Comparison of ENCODE assay signal across 8 mouse cellular contexts in the genomic region with DNA sequence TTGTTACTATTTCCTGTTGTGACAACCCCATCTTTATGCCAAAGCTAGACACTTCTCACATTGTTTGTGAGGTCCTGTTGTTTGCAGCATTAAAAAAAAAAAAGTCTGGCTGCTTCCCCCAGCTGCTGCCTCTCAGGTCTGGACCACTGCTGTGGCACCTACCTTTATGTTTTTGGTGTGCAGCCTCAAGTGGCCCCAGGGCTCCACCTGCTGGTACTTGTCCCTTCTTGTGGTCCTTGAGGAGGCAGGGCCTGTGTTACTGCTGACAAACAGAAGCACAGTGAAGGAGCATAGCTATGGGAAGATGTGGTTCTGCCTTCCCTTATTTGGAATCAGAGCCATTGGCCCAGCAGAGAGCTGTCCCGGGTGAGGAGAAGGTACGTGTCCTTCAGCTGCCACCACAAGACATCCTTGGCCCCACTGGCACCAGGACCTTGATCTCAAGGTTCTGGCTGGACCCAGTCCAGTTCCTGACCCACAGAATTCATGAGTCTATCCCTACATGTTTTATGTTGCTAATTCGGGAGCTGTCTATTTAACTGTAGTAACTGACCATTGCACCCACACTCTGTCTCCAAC. TPM values are rescaled to one million over a fixed set of nuclear protein-coding genes. Genes with fewer than 3 reads are reported as not detected.
A peak's percentile ranks its signal among the peaks of the same experiment; 100 is the strongest.
DNase-seq lines count a peak whose midpoint lies in the region; ATAC-seq and TF ChIP-seq lines count a peak whose summit lies in the region.
"Had no signal": no experiment of that assay in that cellular context is flagged by ENCODE, and none has a peak within 500 bp of the region (broad histone marks: within the 10 kb centered on the region; RNA-seq: fewer than 3 reads in every experiment).

No protein-coding gene starts in this region.

- H3K9ac ChIP-seq in liver, adult 2 months (ENCODE audit: low read depth, low read length) = no peak overlapping the region
- no peak overlapping the region for H3K9ac ChIP-seq in liver, embryonic 12.5 days
- no peak overlapping the region for H3K9ac ChIP-seq in midbrain, postnatal 0 days (replicated peaks; ENCODE audit: low read length, poor library complexity, severe bottlenecking)
- H3K9ac ChIP-seq: liver, embryonic 15.5 days had no signal

- no peaks in the 10 kb centered on the region for H3K9me3 ChIP-seq in liver, embryonic 12.5 days (replicated peaks)
- H3K9me3 ChIP-seq in midbrain, postnatal 0 days (ENCODE audit: low read length) = no peaks in the 10 kb centered on the region
- H3K9me3 ChIP-seq: liver, embryonic 15.5 days had no signal

- H3K36me3 ChIP-seq in liver, adult 2 months (ENCODE audit: control insufficient read depth, insufficient read depth, low read length) = no peaks in the 10 kb centered on the region
- H3K36me3 ChIP-seq in liver, embryonic 12.5 days = no peaks in the 10 kb centered on the region
- H3K36me3 ChIP-seq in midbrain, postnatal 0 days (ENCODE audit: insufficient read depth, low read length) = no peaks in the 10 kb centered on the region
- H3K36me3 ChIP-seq: liver, embryonic 15.5 days had no signal

- 0 out of 2 replicates have a peak, but pooled peaks cover 3% of the 10 kb centered on the region for H3K27me3 ChIP-seq in liver, adult 2 months (ENCODE audit: control insufficient read depth, insufficient read depth, low read length)
- H3K27me3 ChIP-seq in liver, embryonic 12.5 days (replicated peaks) = peaks cover 41% of the 10 kb centered on the region
- no peaks in the 10 kb centered on the region for H3K27me3 ChIP-seq in midbrain, postnatal 0 days (ENCODE audit: insufficient read depth, low read length)

- no peak for TF ChIP-seq POLR2A in liver, adult 2 months (IDR thresholded peaks at IDR 0.05; ENCODE audit: extremely low read depth, insufficient read depth, low read length)
- no peak for TF ChIP-seq POLR2A in bone marrow macrophage, adult 2 months (IDR thresholded peaks at IDR 0.05; ENCODE audit: borderline replicate concordance, low read depth, low read length)

- TF ChIP-seq CTCF in liver, adult 2 months (IDR thresholded peaks at IDR 0.05; ENCODE audit: low read depth, low read length) = peak; percentile 54
- peak; percentile 26; the same call in 1 of the 2 replicates for TF ChIP-seq CTCF in bone marrow macrophage, adult 2 months (IDR thresholded peaks at IDR 0.05; ENCODE audit: low read depth, low read length)
- TF ChIP-seq CTCF in midbrain, postnatal 0 days (IDR thresholded peaks at IDR 0.05) = peak; percentile 66

- H3K79me2 ChIP-seq in liver, adult 2 months (ENCODE audit: control insufficient read depth, insufficient read depth, low read length) = no peaks in the 10 kb centered on the region

- no peak for DNase-seq in liver, adult 2 months (ENCODE audit: extremely low read depth, low read depth, low spot score)
- peak; percentile 74 for DNase-seq in MN1 (ENCODE audit: low spot score)
- DNase-seq in midbrain, postnatal 0 days (ENCODE audit: low spot score) = peak; percentile 38
- peak; percentile 82 to 84 for DNase-seq in thymus, postnatal 36 days

- no peaks in the 10 kb centered on the region for H3K4me1 ChIP-seq in liver, adult 2 months (ENCODE audit: control insufficient read depth, insufficient read depth, low read length)
- peaks cover 18% of the 10 kb centered on the region for H3K4me1 ChIP-seq in liver, embryonic 12.5 days
- H3K4me1 ChIP-seq in bone marrow macrophage, adult 2 months (ENCODE audit: control insufficient read depth, insufficient read depth, low read length) = peaks cover 3% of the 10 kb centered on the region; the same call in 1 of the 2 replicates
- H3K4me1 ChIP-seq in midbrain, postnatal 0 days (ENCODE audit: insufficient read depth, low read length) = no peaks in the 10 kb centered on the region

- no peak overlapping the region for H3K27ac ChIP-seq in liver, adult 2 months (replicated peaks; ENCODE audit: insufficient read depth, low read depth, low read length)
- H3K27ac ChIP-seq in liver, embryonic 12.5 days = no peak overlapping the region
- H3K27ac ChIP-seq in bone marrow macrophage, adult 2 months (ENCODE audit: insufficient read depth, low read depth, low read length) = no peak overlapping the region
- no peak overlapping the region for H3K27ac ChIP-seq in midbrain, postnatal 0 days (ENCODE audit: low read depth, low read length)
- H3K27ac ChIP-seq: liver, embryonic 15.5 days had no signal

- H3K4me3 ChIP-seq in liver, adult 2 months (ENCODE audit: insufficient read depth, low read depth, low read length) = no peak overlapping the region
- no peak overlapping the region for H3K4me3 ChIP-seq in liver, embryonic 12.5 days
- H3K4me3 ChIP-seq in bone marrow macrophage, adult 2 months (ENCODE audit: insufficient read depth, low read length) = no peak overlapping the region
- no peak overlapping the region for H3K4me3 ChIP-seq in midbrain, postnatal 0 days (ENCODE audit: low read depth, low read length)
- H3K4me3 ChIP-seq: liver, embryonic 15.5 days had no signal

- ATAC-seq in liver, embryonic 12.5 days = no peak
- ATAC-seq in hematopoietic stem cell, adult 5-6 weeks (replicated peaks in 1 of 2; ENCODE audit: insufficient read depth in 1 of 2, low FRiP score in 2 of 2, low TSS enrichment in 1 of 2, low read depth in 1 of 2, poor library complexity in 2 of 2, severe bottlenecking in 2 of 2) = peak; percentile 74 to 75
- ATAC-seq in midbrain, postnatal 0 days (ENCODE audit: low FRiP score) = no peak

- no peak overlapping the region for H3K4me2 ChIP-seq in liver, embryonic 12.5 days
- no peak overlapping the region for H3K4me2 ChIP-seq in midbrain, postnatal 0 days (ENCODE audit: low read depth, low read length, poor library complexity, severe bottlenecking)
- H3K4me2 ChIP-seq: liver, embryonic 15.5 days had no signal

- 64% methylated on average over 3 of the region's 3 CpGs for whole genome bisulfite sequencing in liver, adult 2 months
- 48% methylated on average over 3 of the region's 3 CpGs for WGBS in liver, embryonic 12.5 days (ENCODE audit: insufficient replicate concordance)
- WGBS in midbrain, postnatal 0 days = 52% methylated on average over 3 of the region's 3 CpGs

RNA-seq across cellular contexts. Expression of a gene that starts 6.2 kb away (rescaled TPM):
- total RNA-seq in liver, adult 2 months (2014; rRNA removed) = 0.18 and 0.87 TPM in 2 replicates
- polyA plus RNA-seq in liver, adult 2 months (2012; rRNA removed) = 0.44 and 2.8 TPM in 2 replicates
- 19.5 and 20.6 TPM in 2 replicates for polyA plus RNA-seq in liver, embryonic 12.5 days (2016; fragmentation: Nextera tagmentation; extraction: Ambion mirVana)
- polyA plus RNA-seq in bone marrow macrophage, adult 2 months (2012; ENCODE audit: insufficient read depth, insufficient read length, missing spikeins) = 7.2 and 8.8 TPM in 2 replicates
- total RNA-seq in hematopoietic stem cell, adult 5-6 weeks (2017) = 90.7 and 99.4 TPM in 2 replicates
- total RNA-seq in midbrain, postnatal 0 days (2014; rRNA removed) = 109 and 114 TPM in 2 replicates
- polyA plus RNA-seq in midbrain, postnatal 0 days (2015; fragmentation: Nextera tagmentation; extraction: Ambion mirVana) = 88.4 and 89.5 TPM in 2 replicates

RNA-seq across cellular contexts. Expression of a gene that starts 30.2 kb away (rescaled TPM):
- 0.92 and 1.3 TPM in 2 replicates for total RNA-seq in liver, adult 2 months (2014; rRNA removed)
- polyA plus RNA-seq in liver, adult 2 months (2012; rRNA removed) = 1.5 and 2.6 TPM in 2 replicates
- 3.6 and 4.2 TPM in 2 replicates for polyA plus RNA-seq in liver, embryonic 12.5 days (2016; fragmentation: Nextera tagmentation; extraction: Ambion mirVana)
- 23.7 and 24.1 TPM in 2 replicates for polyA plus RNA-seq in bone marrow macrophage, adult 2 months (2012; ENCODE audit: insufficient read depth, insufficient read length, missing spikeins)
- total RNA-seq in hematopoietic stem cell, adult 5-6 weeks (2017) = 1.3 TPM in 2 replicates
- total RNA-seq in midbrain, postnatal 0 days (2014; rRNA removed) = 0.24 and 1.6 TPM in 2 replicates
- polyA plus RNA-seq in midbrain, postnatal 0 days (2015; fragmentation: Nextera tagmentation; extraction: Ambion mirVana) = 0.31 and 0.50 TPM in 2 replicates

RNA-seq across cellular contexts. Expression of a gene that starts 42.7 kb away (rescaled TPM):
- 0.74 and 1.1 TPM in 2 replicates for total RNA-seq in liver, adult 2 months (2014; rRNA removed)
- 4.9 and 8.2 TPM in 2 replicates for polyA plus RNA-seq in liver, adult 2 months (2012; rRNA removed)
- polyA plus RNA-seq in liver, embryonic 12.5 days (2016; fragmentation: Nextera tagmentation; extraction: Ambion mirVana) = 1.5 and 2.1 TPM in 2 replicates
- 5.0 and 5.1 TPM in 2 replicates for polyA plus RNA-seq in bone marrow macrophage, adult 2 months (2012; ENCODE audit: insufficient read depth, insufficient read length, missing spikeins)
- 6.2 and 8.9 TPM in 2 replicates for total RNA-seq in hematopoietic stem cell, adult 5-6 weeks (2017)
- total RNA-seq in midbrain, postnatal 0 days (2014; rRNA removed) = not detected in 2 replicates
- 1.2 and 2.1 TPM in 2 replicates for polyA plus RNA-seq in midbrain, postnatal 0 days (2015; fragmentation: Nextera tagmentation; extraction: Ambion mirVana)

RNA-seq across cellular contexts. Expression of a gene that starts 55.6 kb away (rescaled TPM):
- total RNA-seq in liver, adult 2 months (2014; rRNA removed) = 4.0 and 4.6 TPM in 2 replicates
- 5.7 and 7.9 TPM in 2 replicates for polyA plus RNA-seq in liver, adult 2 months (2012; rRNA removed)
- 9.2 and 10.4 TPM in 2 replicates for polyA plus RNA-seq in liver, embryonic 12.5 days (2016; fragmentation: Nextera tagmentation; extraction: Ambion mirVana)
- 15.6 and 15.7 TPM in 2 replicates for polyA plus RNA-seq in bone marrow macrophage, adult 2 months (2012; ENCODE audit: insufficient read depth, insufficient read length, missing spikeins)
- total RNA-seq in hematopoietic stem cell, adult 5-6 weeks (2017) = 32.8 and 34.1 TPM in 2 replicates
- 9.0 and 12.3 TPM in 2 replicates for total RNA-seq in midbrain, postnatal 0 days (2014; rRNA removed)
- 6.4 and 7.1 TPM in 2 replicates for polyA plus RNA-seq in midbrain, postnatal 0 days (2015; fragmentation: Nextera tagmentation; extraction: Ambion mirVana)

Comparison
In these comparisons a context has a peak if more than half of its experiments do, and no peak if none do; other contexts are left out.
1. ATAC-seq: peak in hematopoietic stem cell, adult 5-6 weeks (2 of 2); none in liver, embryonic 12.5 days (single experiment) and midbrain, postnatal 0 days (single experiment).
2. Peak in every context shown above with its lines, with median percentiles within 50 percentile points of each other: CTCF ChIP-seq.